In genomic region chr4:134469341-134469796, GRCm38 (mm10) we compare ENCODE assay signal across 8 mouse cellular contexts. TPM values are rescaled to one million over a fixed set of nuclear protein-coding genes. Genes with fewer than 3 reads are reported as not detected.
A peak's percentile ranks its signal among the peaks of the same experiment; 100 is the strongest.
DNase-seq lines count a peak whose midpoint lies in the region; ATAC-seq and TF ChIP-seq lines count a peak whose summit lies in the region.

No protein-coding gene starts in this region.

- H3K4me2 ChIP-seq in liver, embryonic 12.5 days, result peak overlapping the region; percentile 99
- peak overlapping the region; percentile 98 for H3K4me2 ChIP-seq in stomach, embryonic 16.5 days (ENCODE audit: low read depth, low read length)

- peak overlapping the region; percentile 98 for H3K9ac ChIP-seq in liver, embryonic 12.5 days
- peak overlapping the region; percentile 92 for H3K9ac ChIP-seq in stomach, embryonic 16.5 days (ENCODE audit: low read length)

- peak overlapping the region; percentile 91 for H3K4me3 ChIP-seq in testis, adult 2 months (ENCODE audit: control insufficient read depth, low read depth, low read length)
- H3K4me3 ChIP-seq in liver, embryonic 12.5 days, result peak overlapping the region; percentile 94
- peak overlapping the region; percentile 94 for H3K4me3 ChIP-seq in stomach, embryonic 16.5 days (replicated peaks; ENCODE audit: low read length)

- H3K9me3 ChIP-seq in liver, embryonic 12.5 days (replicated peaks), result no peaks in the 10 kb centered on the region
- H3K9me3 ChIP-seq in stomach, embryonic 16.5 days (replicated peaks; ENCODE audit: control insufficient read depth, low read length), result no peaks in the 10 kb centered on the region

- no peak for DNase-seq in testis, postnatal 10 days (ENCODE audit: low spot score)
- DNase-seq in cerebellum, adult 11 months, result no peak
- no peak for DNase-seq in adrenal gland, postnatal 10 days

- ATAC-seq in erythroblast, adult 5-6 weeks (replicated peaks; ENCODE audit: low FRiP score, poor library complexity, severe bottlenecking), result peak; percentile 18
- peak; percentile 25 for ATAC-seq in liver, embryonic 12.5 days
- no peak; the same call in 1 of the 2 replicates for ATAC-seq in stomach, embryonic 16.5 days (ENCODE audit: insufficient read depth, low FRiP score)
- ATAC-seq in megakaryocyte-erythroid progenitor cell, adult 5-6 weeks (replicated peaks; ENCODE audit: low FRiP score, low TSS enrichment, poor library complexity, severe bottlenecking), result no peak; the same call in 1 of the 2 replicates

- no peak for TF ChIP-seq POLR2A in testis, adult 2 months (IDR thresholded peaks at IDR 0.05; ENCODE audit: control insufficient read depth, low read depth, low read length)

- TF ChIP-seq CTCF in testis, adult 2 months (IDR thresholded peaks at IDR 0.05; ENCODE audit: control insufficient read depth, insufficient read depth, insufficient replicate concordance, low read depth, low read length), result no peak

- H3K27ac ChIP-seq in testis, adult 2 months (ENCODE audit: control insufficient read depth, insufficient read depth, low read depth, low read length), result no peak overlapping the region; the same call in 1 of the 2 replicates
- H3K27ac ChIP-seq in liver, embryonic 12.5 days, result peak overlapping the region; percentile 97
- peak overlapping the region; percentile 93; the same call in 1 of the 2 replicates for H3K27ac ChIP-seq in stomach, embryonic 16.5 days (ENCODE audit: low read length)

- H3K4me1 ChIP-seq in testis, adult 2 months (ENCODE audit: control insufficient read depth, insufficient read depth, low read length), result peaks cover 8% of the 10 kb centered on the region
- H3K4me1 ChIP-seq in liver, embryonic 12.5 days, result peaks cover 49% of the 10 kb centered on the region
- H3K4me1 ChIP-seq in stomach, embryonic 16.5 days (ENCODE audit: control insufficient read depth, insufficient read depth, low read length), result peaks cover 5% of the 10 kb centered on the region

- no peaks in the 10 kb centered on the region for H3K27me3 ChIP-seq in testis, adult 2 months (ENCODE audit: control insufficient read depth, insufficient read depth, low read length)
- H3K27me3 ChIP-seq in liver, embryonic 12.5 days (replicated peaks), result peaks cover 10% of the 10 kb centered on the region; the same call in 1 of the 2 replicates
- no peaks in the 10 kb centered on the region for H3K27me3 ChIP-seq in stomach, embryonic 16.5 days (ENCODE audit: control insufficient read depth, insufficient read depth, low read length)

- peaks cover 2% of the 10 kb centered on the region for H3K36me3 ChIP-seq in testis, adult 2 months (ENCODE audit: control insufficient read depth, insufficient read depth, low read length)
- H3K36me3 ChIP-seq in liver, embryonic 12.5 days, result peaks cover 41% of the 10 kb centered on the region
- H3K36me3 ChIP-seq in stomach, embryonic 16.5 days (ENCODE audit: control insufficient read depth, insufficient read depth, low read length), result peaks cover 15% of the 10 kb centered on the region

- 22% methylated on average over 6 of the region's 6 CpGs for WGBS in liver, embryonic 12.5 days (ENCODE audit: insufficient replicate concordance)
- 10% methylated on average over 6 of the region's 6 CpGs for WGBS in stomach, embryonic 16.5 days

RNA-seq across cellular contexts. Expression of gene Stmn1, which starts 1.2 kb away (rescaled TPM):
- 109 and 126 TPM in 2 replicates for polyA plus RNA-seq in testis, adult 2 months (2012; rRNA removed)
- total RNA-seq in erythroblast, adult 5-6 weeks (2015; ENCODE audit: low replicate concordance), result 207 and 212 TPM in 2 replicates
- total RNA-seq in erythroblast, adult 5-6 weeks (2017; ENCODE audit: low replicate concordance), result 201 and 236 TPM in 2 replicates
- 558 and 570 TPM in 2 replicates for polyA plus RNA-seq in liver, embryonic 12.5 days (2016; fragmentation: Nextera tagmentation; extraction: Ambion mirVana)
- polyA plus RNA-seq in stomach, embryonic 16.5 days (2015; fragmentation: Nextera tagmentation; extraction: Ambion mirVana), result 1,080 and 1,153 TPM in 2 replicates
- total RNA-seq in megakaryocyte-erythroid progenitor cell, adult 5-6 weeks (2014; fragmentation: Nextera tagmentation), result 600 and 836 TPM in 2 replicates
- 1,250 and 1,264 TPM in 2 replicates for total RNA-seq in megakaryocyte-erythroid progenitor cell, adult 5-6 weeks (2017)
- 100 to 1,000 TPM; 140 to 156 TPM for total RNA-seq in adrenal gland, postnatal 10 days (2021)

RNA-seq across cellular contexts. Expression of gene Paqr7, which starts 27.1 kb away (rescaled TPM):
- polyA plus RNA-seq in testis, adult 2 months (2012; rRNA removed), result 65.0 and 67.1 TPM in 2 replicates
- 1.7 and 4.4 TPM in 2 replicates for total RNA-seq in erythroblast, adult 5-6 weeks (2015; ENCODE audit: low replicate concordance)
- total RNA-seq in erythroblast, adult 5-6 weeks (2017; ENCODE audit: low replicate concordance), result 2.1 and 7.8 TPM in 2 replicates
- polyA plus RNA-seq in liver, embryonic 12.5 days (2016; fragmentation: Nextera tagmentation; extraction: Ambion mirVana), result 6.5 and 7.2 TPM in 2 replicates
- 11.7 and 12.0 TPM in 2 replicates for polyA plus RNA-seq in stomach, embryonic 16.5 days (2015; fragmentation: Nextera tagmentation; extraction: Ambion mirVana)
- 0.66 and 1.3 TPM in 2 replicates for total RNA-seq in megakaryocyte-erythroid progenitor cell, adult 5-6 weeks (2014; fragmentation: Nextera tagmentation)
- 0.47 and 0.80 TPM in 2 replicates for total RNA-seq in megakaryocyte-erythroid progenitor cell, adult 5-6 weeks (2017)
- 10 to 100 TPM; 23.5 to 28.6 TPM for total RNA-seq in adrenal gland, postnatal 10 days (2021)

RNA-seq across cellular contexts. Expression of gene Aunip, which starts 41.4 kb away (rescaled TPM):
- 3.7 and 3.8 TPM in 2 replicates for polyA plus RNA-seq in testis, adult 2 months (2012; rRNA removed)
- 4.0 and 7.3 TPM in 2 replicates for total RNA-seq in erythroblast, adult 5-6 weeks (2015; ENCODE audit: low replicate concordance)
- total RNA-seq in erythroblast, adult 5-6 weeks (2017; ENCODE audit: low replicate concordance), result 6.8 and 8.4 TPM in 2 replicates
- polyA plus RNA-seq in liver, embryonic 12.5 days (2016; fragmentation: Nextera tagmentation; extraction: Ambion mirVana), result 26.9 and 27.6 TPM in 2 replicates
- polyA plus RNA-seq in stomach, embryonic 16.5 days (2015; fragmentation: Nextera tagmentation; extraction: Ambion mirVana), result 10.0 and 11.8 TPM in 2 replicates
- 18.4 and 23.7 TPM in 2 replicates for total RNA-seq in megakaryocyte-erythroid progenitor cell, adult 5-6 weeks (2014; fragmentation: Nextera tagmentation)
- total RNA-seq in megakaryocyte-erythroid progenitor cell, adult 5-6 weeks (2017), result 34.6 and 45.8 TPM in 2 replicates
- 1 to 10 TPM; 2.4 to 3.1 TPM for total RNA-seq in adrenal gland, postnatal 10 days (2021)

Comparison
In these comparisons a context has a peak if more than half of its experiments do, and no peak if none do; other contexts are left out.
1. ATAC-seq: peak in erythroblast, adult 5-6 weeks (single experiment) and liver, embryonic 12.5 days (single experiment); none in stomach, embryonic 16.5 days (single experiment) and megakaryocyte-erythroid progenitor cell, adult 5-6 weeks (single experiment).
2. Peak in every context shown above with its lines, with median percentiles within 50 percentile points of each other: H3K4me3 ChIP-seq.